In genomic region chr12:117200590-117200989, GRCm38 (mm10) we compare ENCODE assay signal across 9 mouse cellular contexts.
A peak's percentile ranks its signal among the peaks of the same experiment; 100 is the strongest.
DNase-seq lines count a peak whose midpoint lies in the region; ATAC-seq and TF ChIP-seq lines count a peak whose summit lies in the region.
"Had no signal": no experiment of that assay in that cellular context is flagged by ENCODE, and none has a peak within 500 bp of the region (broad histone marks: within the 10 kb centered on the region; RNA-seq: fewer than 3 reads in every experiment).

No protein-coding gene starts in this region.

- ATAC-seq in stomach, embryonic 14.5 days (ENCODE audit: insufficient number of reproducible peaks, insufficient read depth, low FRiP score, low read depth), result peak; percentile 40; the same call in 1 of the 2 replicates
- no peak for ATAC-seq in CD4-positive, CD25-positive, alpha-beta regulatory T cell, adult 4 months

- DNase-seq in cerebellum, adult 2 months, result peak; percentile 30 to 36
- no peak for DNase-seq in cerebellum, adult 9-11 months
- peak; percentile 23 for DNase-seq in urinary bladder, postnatal 14 days (ENCODE audit: low spot score)
- no peak for DNase-seq in urinary bladder, postnatal 10 days (ENCODE audit: low spot score)
- DNase-seq in liver, adult 2 months (ENCODE audit: extremely low read depth, low read depth, low spot score), result peak; percentile 11
- no peak for DNase-seq in left cerebral cortex, adult 11 months (ENCODE audit: low spot score)

- no peak overlapping the region for H3K4me3 ChIP-seq in cerebellum, adult 2 months (replicated peaks; ENCODE audit: insufficient read depth, low read depth, low read length)
- no peak overlapping the region for H3K4me3 ChIP-seq in liver, adult 2 months (ENCODE audit: insufficient read depth, low read depth, low read length)
- no peak overlapping the region for H3K4me3 ChIP-seq in stomach, embryonic 14.5 days (ENCODE audit: low read depth, low read length)

- H3K79me2 ChIP-seq in liver, adult 2 months (ENCODE audit: control insufficient read depth, insufficient read depth, low read length), result no peaks in the 10 kb centered on the region

- no peak for TF ChIP-seq CTCF in cerebellum, adult 2 months (IDR thresholded peaks at IDR 0.05; ENCODE audit: borderline replicate concordance, insufficient read depth, low read depth, low read length)
- TF ChIP-seq CTCF in liver, adult 2 months (IDR thresholded peaks at IDR 0.05; ENCODE audit: low read depth, low read length), result no peak

- no peak overlapping the region for H3K4me2 ChIP-seq in stomach, embryonic 14.5 days (replicated peaks; ENCODE audit: low read depth, low read length)

- H3K9me3 ChIP-seq in stomach, embryonic 14.5 days (ENCODE audit: control insufficient read depth, low read depth, low read length), result no peaks in the 10 kb centered on the region

- H3K9ac ChIP-seq in liver, adult 2 months (ENCODE audit: low read depth, low read length), result no peak overlapping the region
- H3K9ac ChIP-seq in stomach, embryonic 14.5 days (replicated peaks; ENCODE audit: low read depth, low read length), result no peak overlapping the region

- H3K36me3 ChIP-seq in liver, adult 2 months (ENCODE audit: control insufficient read depth, insufficient read depth, low read length), result no peaks in the 10 kb centered on the region
- H3K36me3 ChIP-seq in stomach, embryonic 14.5 days (ENCODE audit: control insufficient read depth, insufficient read depth, low read length), result no peaks in the 10 kb centered on the region

- H3K27me3 ChIP-seq in cerebellum, adult 2 months (ENCODE audit: control insufficient read depth, insufficient read depth, low read length), result no peaks in the 10 kb centered on the region
- H3K27me3 ChIP-seq in liver, adult 2 months (ENCODE audit: control insufficient read depth, insufficient read depth, low read length), result no peaks in the 10 kb centered on the region
- no peaks in the 10 kb centered on the region for H3K27me3 ChIP-seq in stomach, embryonic 14.5 days (ENCODE audit: control insufficient read depth, insufficient read depth, low read length)

- 61% methylated on average over 5 of the region's 5 CpGs for WGBS in cerebellum, adult 2 months
- WGBS in liver, adult 2 months, result 71% methylated on average over 5 of the region's 5 CpGs
- 52% methylated on average over 5 of the region's 5 CpGs for WGBS in stomach, embryonic 14.5 days

- H3K4me1 ChIP-seq in cerebellum, adult 2 months (ENCODE audit: control insufficient read depth, insufficient read depth, low read length), result peaks cover 4% of the 10 kb centered on the region
- 0 out of 2 replicates have a peak, but pooled peaks cover 5% of the 10 kb centered on the region for H3K4me1 ChIP-seq in liver, adult 2 months (ENCODE audit: control insufficient read depth, insufficient read depth, low read length)
- H3K4me1 ChIP-seq in stomach, embryonic 14.5 days (ENCODE audit: control insufficient read depth, insufficient read depth, low read length), result 0 out of 2 replicates have a peak, but pooled peaks cover 2% of the 10 kb centered on the region

- TF ChIP-seq POLR2A in cerebellum, adult 2 months (IDR thresholded peaks at IDR 0.05; ENCODE audit: borderline replicate concordance, insufficient read depth, low read length), result no peak
- TF ChIP-seq POLR2A in liver, adult 2 months (IDR thresholded peaks at IDR 0.05; ENCODE audit: extremely low read depth, insufficient read depth, low read length), result no peak

- no peak overlapping the region for H3K27ac ChIP-seq in cerebellum, adult 2 months (ENCODE audit: insufficient read depth, low read length)
- H3K27ac ChIP-seq in liver, adult 2 months (replicated peaks; ENCODE audit: insufficient read depth, low read depth, low read length), result no peak overlapping the region
- H3K27ac ChIP-seq in stomach, embryonic 14.5 days (ENCODE audit: low read length), result no peak overlapping the region
- H3K27ac ChIP-seq: kidney, postnatal 0 days had no signal

Comparison
In these comparisons a context has a peak if more than half of its experiments do, and no peak if none do; other contexts are left out.
1. DNase-seq: peak in cerebellum, adult 2 months (2 of 2), urinary bladder, postnatal 14 days (single experiment) and liver, adult 2 months (single experiment); none in cerebellum, adult 9-11 months (single experiment), urinary bladder, postnatal 10 days (single experiment) and left cerebral cortex, adult 11 months (single experiment).